Mouse (Mus musculus) layer of hippocampus, postnatal 25 days (tissue): ENCODE measurements around the gene Thumpd2. TPM values are rescaled to one million over a fixed set of nuclear protein-coding genes. Genes with fewer than 3 reads are reported as not detected.

Experiments
- DNase-seq, 2 experiments: peaks; one replicate each; pipeline ENCODE4 v3.0.0; 2022; ENCODE audit warnings: mixed read lengths in 2 of 2, low spot score in 1 of 2; ENCODE audit errors: extremely low spot score in 1 of 2
- total RNA-seq, 2 experiments: library from RNA; stranded (reverse); gene quantifications; 2 replicates each; pipeline ENCODE4 v1.2.3; 2021

Gene Thumpd2
- total RNA-seq = 1 to 10 TPM; 6.8 to 8.4 TPM

GRCm38 (mm10) chr17:81064979-81065311 lies at the start of gene Thumpd2:
TSS of gene Thumpd2 (minus strand) at chr17:81065082.
- peak; percentile 86 to 93 for DNase-seq

GRCm38 (mm10) chr17:81104237-81104636 lies 39.4 kb upstream of the Thumpd2 start:
- no peak for DNase-seq

GRCm38 (mm10) chr17:81102866-81103265 lies 38.0 kb upstream of the Thumpd2 start:
- no peak for DNase-seq

- no peak for DNase-seq
Observed at GRCm38 (mm10) chr17:81098444-81098843, 33.6 kb upstream of the Thumpd2 start.

- DNase-seq = no peak
Observed at GRCm38 (mm10) chr17:81096490-81096889, 31.6 kb upstream of the Thumpd2 start.

DNA sequence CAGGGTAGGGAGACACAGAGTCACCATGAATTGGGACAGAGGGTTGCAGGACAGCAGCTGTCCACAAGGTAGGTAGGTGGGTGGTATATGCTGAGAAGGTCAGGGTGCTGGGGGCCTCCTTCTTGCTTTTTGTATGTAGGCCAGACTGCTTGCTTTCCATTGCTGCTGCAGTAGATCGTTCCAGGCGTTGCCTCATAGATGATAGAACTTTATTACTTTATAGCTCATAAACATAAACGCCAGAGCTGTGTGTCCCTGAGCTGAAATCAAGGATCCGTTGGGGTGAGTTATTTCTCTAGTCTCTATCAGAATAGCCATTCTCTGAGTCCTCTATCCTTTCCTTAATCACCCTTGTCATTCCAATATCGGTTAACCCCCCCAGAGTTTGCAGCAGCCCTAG lies 27.9 kb upstream of the Thumpd2 start:
- no peak for DNase-seq

DNA sequence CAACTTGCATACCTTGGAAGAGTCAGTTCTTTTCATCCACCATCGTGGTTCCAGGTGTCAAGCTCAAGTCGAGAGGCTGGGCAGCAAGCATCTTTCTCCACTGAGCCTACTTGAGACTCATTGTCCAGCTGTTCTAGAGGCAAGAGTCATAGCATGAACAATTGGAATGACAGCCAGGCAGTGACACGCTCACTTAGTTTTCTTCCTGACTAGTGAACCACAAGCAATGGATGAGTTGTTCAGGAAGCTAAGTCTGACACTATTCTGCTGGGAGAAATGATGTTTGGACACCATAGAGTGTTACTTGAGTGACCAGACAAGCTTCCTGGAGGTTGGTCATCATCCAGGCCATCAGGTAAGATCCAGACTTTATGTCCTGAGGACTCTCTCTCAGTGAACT lies 24.0 kb upstream of the Thumpd2 start:
- DNase-seq = no peak

GRCm38 (mm10) chr17:81087735-81088134 lies 22.9 kb upstream of the Thumpd2 start:
- no peak for DNase-seq

DNA sequence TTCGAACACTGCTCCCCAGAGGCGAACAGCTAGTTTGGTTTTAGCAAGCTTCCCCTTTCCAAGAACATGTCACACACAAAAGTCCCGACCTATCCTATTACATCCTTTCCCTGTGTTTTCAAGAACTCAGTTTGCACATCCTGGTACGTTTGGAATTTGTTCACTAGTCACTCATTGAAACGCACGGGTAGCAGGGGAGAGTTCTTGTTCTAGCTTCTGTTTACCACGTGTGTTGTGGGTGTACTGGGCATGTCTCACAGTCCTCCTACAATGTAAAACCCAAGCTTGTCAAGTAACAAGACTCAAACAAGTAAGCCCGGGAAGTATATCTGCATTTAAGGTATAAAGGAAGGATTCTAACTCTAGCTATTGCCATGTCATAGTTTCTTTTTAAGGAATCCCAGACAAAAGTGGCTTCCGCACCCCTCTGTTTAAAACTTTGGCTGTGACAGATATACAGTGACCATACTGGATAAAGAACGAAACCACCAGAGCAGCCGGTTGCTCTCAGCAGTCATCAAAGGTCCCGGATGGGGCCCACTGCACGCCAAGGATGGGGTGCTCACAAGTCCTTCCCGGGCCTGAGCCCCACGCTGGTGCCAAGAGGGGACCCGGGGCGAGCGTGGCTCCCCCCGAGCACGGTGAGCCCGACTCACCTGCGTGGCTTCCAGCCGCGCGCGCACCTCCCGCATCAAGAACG lies 453 bp downstream of the Thumpd2 start:
- no peak for DNase-seq

DNA sequence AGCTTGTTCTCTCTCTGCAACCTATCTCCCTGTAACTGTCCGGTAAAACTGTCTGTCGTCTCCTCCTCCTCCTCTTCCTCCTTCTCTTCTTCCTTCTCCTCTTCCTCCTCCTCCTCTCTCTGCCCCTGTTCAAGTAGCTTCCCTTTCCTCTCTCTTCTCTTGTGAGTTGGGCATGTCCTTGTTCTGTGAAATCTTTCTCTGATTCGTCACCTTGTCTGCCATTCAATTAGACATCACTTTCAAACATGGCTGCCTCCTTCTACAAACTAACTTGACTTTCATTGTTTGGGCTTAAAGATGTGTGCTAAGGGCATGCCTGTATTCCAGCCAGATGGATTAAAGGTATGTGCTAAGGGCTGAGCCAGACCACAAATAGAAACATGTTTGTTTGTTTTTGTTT lies 1.5 kb downstream of the Thumpd2 start:
- DNase-seq = no peak

- DNase-seq = no peak
Observed at GRCm38 (mm10) chr17:81062349-81062871, 2.5 kb downstream of the Thumpd2 start.

DNA sequence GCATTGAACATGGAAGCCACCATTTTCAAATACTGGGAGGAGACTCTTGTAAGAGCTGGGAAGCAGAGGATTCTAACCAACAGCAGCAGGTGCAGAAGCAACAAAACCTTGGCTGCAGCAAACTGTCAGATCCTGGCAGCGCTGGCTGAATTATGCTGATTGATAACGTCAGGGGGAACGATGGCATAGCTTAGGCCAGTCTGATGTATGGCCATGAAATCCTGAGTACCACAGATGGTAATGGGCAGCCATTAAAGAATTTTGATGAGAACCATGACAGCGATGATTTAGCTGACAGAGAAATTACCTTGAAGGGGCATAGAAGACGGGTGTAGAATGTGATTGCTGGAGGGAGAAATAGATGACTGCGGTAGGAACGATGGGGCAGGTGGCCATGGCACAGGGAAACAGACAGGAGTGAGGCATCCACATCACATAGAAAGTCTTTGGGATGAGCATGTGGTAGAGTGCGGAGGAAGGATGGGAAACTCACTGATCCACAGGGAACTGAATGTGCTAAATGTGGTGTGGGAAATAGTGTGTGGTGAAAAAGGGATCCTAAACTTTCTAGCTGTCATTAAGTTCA lies 8.0 kb downstream of the Thumpd2 start:
- DNase-seq = no peak

DNA sequence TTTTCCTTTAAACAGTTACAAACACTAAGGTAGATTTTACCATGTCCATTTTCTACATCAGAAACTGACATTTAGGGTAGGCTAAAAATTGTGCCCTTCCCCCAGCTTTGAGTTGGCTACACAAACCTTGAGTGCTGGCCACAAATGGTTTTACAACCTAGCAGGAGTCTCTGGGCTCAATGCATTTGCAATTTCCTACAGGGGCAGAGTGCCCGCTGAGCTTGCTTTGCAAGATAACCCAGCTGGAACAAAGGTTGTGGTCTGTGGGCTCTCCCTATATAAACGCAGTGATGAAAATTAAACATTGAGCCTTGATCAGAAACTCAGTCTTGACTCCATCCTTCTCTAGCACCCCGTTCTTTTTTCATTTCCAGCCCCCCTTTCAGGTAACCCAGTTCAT lies 8.8 kb downstream of the Thumpd2 start:
- DNase-seq = no peak

- DNase-seq = no peak
Observed at GRCm38 (mm10) chr17:81055522-81055921, 9.4 kb downstream of the Thumpd2 start.

DNA sequence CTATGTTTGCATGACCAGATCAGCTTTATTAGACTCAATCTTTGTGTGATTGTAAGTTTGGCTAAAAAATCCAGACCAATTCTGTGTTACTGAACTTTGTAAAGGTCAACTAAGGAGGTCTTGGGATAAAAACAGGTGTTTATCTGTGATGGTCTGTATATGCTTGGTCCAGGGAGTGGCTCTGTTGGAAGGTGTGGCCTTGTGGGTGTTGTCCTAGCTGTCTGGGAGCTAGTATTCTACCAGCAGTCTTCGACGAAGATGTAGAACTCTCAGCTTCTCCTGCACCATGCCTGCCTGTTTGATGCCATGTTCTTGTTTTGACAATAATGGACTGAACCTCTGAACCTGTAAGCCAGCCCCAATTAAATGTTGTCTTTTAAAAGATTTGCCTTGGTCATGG lies 11.6 kb downstream of the Thumpd2 start:
- DNase-seq = no peak

DNA sequence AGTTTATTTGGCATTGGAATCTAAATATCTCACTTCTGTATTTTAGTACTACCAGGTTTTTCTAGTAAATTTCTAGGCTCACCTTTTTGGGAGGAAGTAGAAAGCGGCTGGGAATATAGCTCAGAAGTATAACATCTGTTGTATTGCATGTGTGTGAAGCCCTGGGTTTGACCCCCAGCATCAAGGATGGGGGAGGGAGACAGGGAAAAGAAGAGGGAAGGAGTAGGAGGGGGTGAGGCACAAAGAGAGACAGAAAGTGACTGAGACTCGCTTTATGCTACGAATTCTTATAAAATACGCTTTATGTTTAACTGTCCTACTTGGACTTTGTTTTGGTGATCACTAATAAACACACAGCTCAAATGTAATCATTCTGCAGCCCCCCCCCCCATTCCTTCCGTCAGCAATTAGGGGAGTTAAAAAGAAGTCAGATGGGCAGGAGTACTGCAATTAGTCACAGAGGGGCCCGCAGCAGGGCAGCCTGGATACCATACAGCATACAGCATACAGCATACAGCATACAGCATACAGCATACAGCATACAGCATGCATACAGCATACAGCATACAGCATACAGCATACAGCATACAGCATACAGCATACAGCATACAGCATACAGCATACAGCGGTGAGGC lies 16.8 kb downstream of the Thumpd2 start:
- no peak for DNase-seq

GRCm38 (mm10) chr17:81045525-81046150 lies 19.2 kb downstream of the Thumpd2 start:
- DNase-seq = peak in 1 of 2 experiments; percentile 66

- DNase-seq = no peak
Observed at GRCm38 (mm10) chr17:81045115-81045514, 19.8 kb downstream of the Thumpd2 start.

GRCm38 (mm10) chr17:81044356-81044755 lies 20.5 kb downstream of the Thumpd2 start:
- no peak for DNase-seq

DNA sequence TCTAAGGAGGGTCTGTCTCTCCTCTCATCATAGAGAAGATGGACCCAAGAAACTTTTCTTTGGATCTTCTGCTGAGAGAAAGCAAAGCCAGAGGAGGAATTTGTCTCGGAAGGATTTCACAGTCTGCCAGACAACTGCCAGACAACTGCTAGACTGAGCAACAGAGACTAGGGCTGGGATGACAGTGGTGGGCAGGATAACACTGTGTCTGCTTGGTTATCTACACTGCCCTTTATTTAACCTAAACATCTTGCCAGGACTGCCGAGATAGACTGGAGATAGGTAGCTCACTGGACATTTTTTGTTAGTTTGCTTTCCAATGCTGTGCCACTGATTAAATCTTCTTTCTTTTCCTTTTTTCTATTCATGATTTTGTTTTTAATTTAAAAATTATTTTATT lies 23.2 kb downstream of the Thumpd2 start:
- DNase-seq = no peak

GRCm38 (mm10) chr17:81038707-81039408 lies 26.0 kb downstream of the Thumpd2 start:
- no peak for DNase-seq
